Mouse (Mus musculus) G1E (cell line): ENCODE data around the gene Cd163. TPM values are rescaled to one million over a fixed set of nuclear protein-coding genes. Genes with fewer than 3 reads are reported as not detected.

Source experiments
- ATAC-seq: 2 replicates; pipeline ENCODE4 v1.8.0; 2016; ENCODE audit warnings: mild to moderate bottlenecking; ENCODE audit not compliant: insufficient number of reproducible peaks, poor library complexity, low FRiP score, severe bottlenecking; ENCODE audit errors: extremely low read depth
- DNase-seq: peaks from one replicate; pipeline ENCODE4 v3.0.0; 2012; ENCODE audit warnings: low spot score
- H3K27me3 ChIP-seq: 2 replicates; pipeline ENCODE4 v1.6.1; 2012; ENCODE audit warnings: mild to moderate bottlenecking, low read length, inconsistent platforms; ENCODE audit not compliant: insufficient read depth
- H3K36me3 ChIP-seq: replicated peaks from 2 replicates; pipeline ENCODE3; 2012; ENCODE audit warnings: mild to moderate bottlenecking, inconsistent platforms
- H3K4me1 ChIP-seq: 2 replicates; pipeline ENCODE4 v1.6.1; 2012; ENCODE audit warnings: low read depth, low read length, inconsistent platforms, mixed read lengths; ENCODE audit not compliant: insufficient read depth
- H3K4me3 ChIP-seq: 2 replicates; pipeline ENCODE4 v1.5.1; 2012; ENCODE audit warnings: low read depth, mild to moderate bottlenecking, inconsistent platforms, low read length, moderate library complexity, mixed read lengths
- H3K9me3 ChIP-seq: replicated peaks from 2 replicates; pipeline ENCODE4 v1.6.1; 2012; ENCODE audit warnings: inconsistent platforms
- CTCF ChIP-seq: IDR thresholded peaks from 2 replicates; pipeline ENCODE4 v1.5.1; 2012; ENCODE audit warnings: low read depth, low read length, inconsistent platforms, mixed read lengths
- GATA1 ChIP-seq: IDR thresholded peaks from 2 replicates; pipeline ENCODE4 v1.6.1; 2012; ENCODE audit warnings: borderline replicate concordance, low read length, inconsistent platforms, mixed read lengths
- GATA2 ChIP-seq: IDR thresholded peaks from 2 replicates; pipeline ENCODE4 v1.6.1; 2012; ENCODE audit warnings: low read depth, low read length, inconsistent platforms, borderline replicate concordance
- POLR2AphosphoS5 ChIP-seq: IDR thresholded peaks from 2 replicates; pipeline ENCODE4 v1.6.1; 2012; ENCODE audit warnings: low read depth, low read length, inconsistent platforms; ENCODE audit not compliant: insufficient replicate concordance
- TAL1 ChIP-seq: conservative IDR thresholded peaks from 2 replicates; pipeline ENCODE4 v1.6.1; 2012; ENCODE audit warnings: low read depth, low read length, inconsistent platforms, mixed read lengths
- polyA plus RNA-seq: library from polyadenylated mRNA; stranded (reverse); fragments of >175 nt; gene quantifications from 2 replicates; pipeline ENCODE4 v1.2.3, GENCODE M21; 2012
- total RNA-seq, 2 experiments: library from RNA; stranded (forward) in 1 of 2; stranded (reverse) in 1 of 2; fragments of 200-1000 nt in 1 of 2; fragments of >200 nt in 1 of 2; fragmentation: Nextera tagmentation in 1 of 2; gene quantifications; 2 replicates each; pipeline ENCODE4 v1.2.3; 2014 to 2017

Gene Cd163
- total and polyA plus RNA-seq, 3 experiments = 0.27 TPM; not detected in 2

- TF ChIP-seq POLR2AphosphoS5 = no peak
- TF ChIP-seq GATA1 = no peak
- no peak for TF ChIP-seq GATA2
- peaks cover 16% of the 10 kb centered on the region for H3K27me3 ChIP-seq
- no peaks in the 10 kb centered on the region for H3K4me1 ChIP-seq
- H3K36me3 ChIP-seq = no peaks in the 10 kb centered on the region
- no peaks in the 10 kb centered on the region for H3K9me3 ChIP-seq
- DNase-seq (no peak), ATAC-seq (no peak)
- no peak overlapping the region for H3K4me3 ChIP-seq
These were observed 17.3 kb downstream of the Cd163 start for GRCm38 (mm10) chr6:124321481-124322475.

- no peak for DNase-seq
- ATAC-seq = no peak
- H3K4me1 ChIP-seq = no peaks in the 10 kb centered on the region
These were observed 24.0 kb downstream of the Cd163 start for GRCm38 (mm10) chr6:124328394-124328991.

GRCm38 (mm10) chr6:124329622-124330021 lies 25.2 kb downstream of the Cd163 start:
- Histone ChIP-seq H3K27me3 (peaks cover 22% of the 10 kb centered on the region; the same call in 1 of the 2 replicates), H3K9me3 (no peaks in the 10 kb centered on the region), H3K4me3 (no peak overlapping the region), H3K4me1 (no peaks in the 10 kb centered on the region), H3K36me3 (no peaks in the 10 kb centered on the region)
- TF ChIP-seq CTCF = no peak
- TF ChIP-seq TAL1 = no peak
- no peak for TF ChIP-seq POLR2AphosphoS5
- no peak for TF ChIP-seq GATA2
- no peak for TF ChIP-seq GATA1
- no peak; the same call in 1 of the 2 replicates for ATAC-seq
- DNase-seq = no peak

More at GRCm38 (mm10) chr6:124328394-124328991, 24.0 kb downstream of the Cd163 start:
- TF ChIP-seq GATA1 (no peak), GATA2 (no peak), POLR2AphosphoS5 (no peak), TAL1 (no peak), CTCF (no peak)
- H3K4me3 ChIP-seq = no peak overlapping the region
- H3K9me3 ChIP-seq = no peaks in the 10 kb centered on the region
- no peaks in the 10 kb centered on the region for H3K36me3 ChIP-seq
- H3K27me3 ChIP-seq = peaks cover 23% of the 10 kb centered on the region; the same call in 1 of the 2 replicates

DNA sequence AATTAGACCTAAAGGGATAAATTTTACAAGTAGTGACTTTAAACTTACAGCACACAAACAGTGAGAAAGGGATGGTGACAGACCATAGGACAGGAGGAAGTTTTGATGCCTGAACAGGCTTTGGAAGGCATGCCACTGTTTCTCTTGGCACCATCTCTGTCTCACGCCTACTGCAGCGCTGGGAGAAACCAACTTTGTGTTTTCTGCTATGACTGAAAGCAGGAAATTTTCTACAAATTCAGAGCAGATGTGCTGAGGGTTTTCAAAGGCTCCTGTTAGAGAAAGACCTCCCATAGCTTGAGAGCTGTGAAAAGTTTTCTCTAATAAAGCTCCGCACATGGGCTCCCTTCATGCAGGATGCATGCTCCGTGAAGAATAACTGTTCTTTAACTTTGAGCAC lies 40.6 kb downstream of the Cd163 start:
- Histone ChIP-seq H3K27me3 (peaks cover 2% of the 10 kb centered on the region; the same call in 1 of the 2 replicates), H3K4me1 (no peaks in the 10 kb centered on the region), H3K4me3 (no peak overlapping the region), H3K9me3 (no peaks in the 10 kb centered on the region), H3K36me3 (no peaks in the 10 kb centered on the region)
- no peak for TF ChIP-seq TAL1
- TF ChIP-seq GATA2 = no peak
- TF ChIP-seq POLR2AphosphoS5 = no peak
- no peak for TF ChIP-seq CTCF
- no peak for TF ChIP-seq GATA1
- ATAC-seq (no peak), DNase-seq (no peak)

GRCm38 (mm10) chr6:124346613-124347012 lies 42.2 kb downstream of the Cd163 start:
- TF ChIP-seq GATA2 (no peak), TAL1 (no peak), GATA1 (no peak), POLR2AphosphoS5 (no peak), CTCF (no peak)
- no peaks in the 10 kb centered on the region for H3K36me3 ChIP-seq
- no peak overlapping the region for H3K4me3 ChIP-seq
- H3K4me1 ChIP-seq = no peaks in the 10 kb centered on the region
- H3K9me3 ChIP-seq = no peaks in the 10 kb centered on the region
- H3K27me3 ChIP-seq = no peaks in the 10 kb centered on the region; the same call in 1 of the 2 replicates
- DNase-seq = no peak
- ATAC-seq = no peak

- DNase-seq = no peak
- ATAC-seq = no peak
- H3K4me1 ChIP-seq = no peaks in the 10 kb centered on the region
These were observed 48.8 kb downstream of the Cd163 start for GRCm38 (mm10) chr6:124353246-124353645.

More at GRCm38 (mm10) chr6:124353246-124353645, 48.8 kb downstream of the Cd163 start:
- Histone ChIP-seq H3K9me3 (no peaks in the 10 kb centered on the region), H3K27me3 (peaks cover 2% of the 10 kb centered on the region; the same call in 1 of the 2 replicates), H3K36me3 (no peaks in the 10 kb centered on the region), H3K4me3 (no peak overlapping the region)
- TF ChIP-seq TAL1 (no peak), POLR2AphosphoS5 (no peak), GATA1 (no peak), CTCF (no peak), GATA2 (no peak)
